Mouse (Mus musculus) right cerebral cortex, postnatal 10 days (tissue): Measurements from ENCODE around the gene Sel1l.
A peak's percentile ranks its signal among the peaks of the same experiment; 100 is the strongest.

Source experiments
- DNase-seq, 2 experiments: peaks; one replicate each; pipeline ENCODE4 v3.0.0; 2021; ENCODE audit warnings: low spot score in 2 of 2

The Sel1l gene

GRCm38 (mm10) chr12:91779004-91779365 lies 70.0 kb downstream of the Sel1l start:
- DNase-seq = peak; percentile 86

- DNase-seq = peak; percentile 74 to 81
Observed at GRCm38 (mm10) chr12:91778211-91779003, 70.5 kb downstream of the Sel1l start.

- no peak for DNase-seq
Observed at GRCm38 (mm10) chr12:91776342-91776741, 72.6 kb downstream of the Sel1l start.

GRCm38 (mm10) chr12:91774811-91775284 lies 74.1 kb downstream of the Sel1l start:
- DNase-seq = peak; percentile 56 to 59

GRCm38 (mm10) chr12:91768871-91769270 lies 80.1 kb downstream of the Sel1l start:
- no peak for DNase-seq

- DNase-seq = no peak
Observed at GRCm38 (mm10) chr12:91768176-91768575, 80.8 kb downstream of the Sel1l start.

GRCm38 (mm10) chr12:91766338-91767107 lies 82.4 kb downstream of the Sel1l start:
- DNase-seq = peak; percentile 63 to 75

GRCm38 (mm10) chr12:91765504-91765903 lies 83.5 kb downstream of the Sel1l start:
- DNase-seq = no peak

GRCm38 (mm10) chr12:91765054-91765453 lies 83.9 kb downstream of the Sel1l start:
- no peak for DNase-seq

- no peak for DNase-seq
Observed at GRCm38 (mm10) chr12:91764471-91764870, 84.5 kb downstream of the Sel1l start.

GRCm38 (mm10) chr12:91759836-91760235 lies 89.1 kb downstream of the Sel1l start:
- no peak for DNase-seq

- no peak for DNase-seq
Observed at GRCm38 (mm10) chr12:91757854-91758562, 90.9 kb downstream of the Sel1l start.

GRCm38 (mm10) chr12:91756562-91757166 lies 92.3 kb downstream of the Sel1l start:
- DNase-seq = peak in 1 of 2 experiments; percentile 38
